Mouse (Mus musculus): ENCODE measurements at regions not wholly inside any gene's neighbourhood (a gene's known extent, or its start where the extent isn't known, plus 50 kb on each side); places are given as distances from the start of the nearest gene placed in this dataset.
"Not testable (repeated sequence)": the region's sequence is repeated elsewhere in the genome, so short reads cannot be mapped to it uniquely, and the experiment has no call there.

DNA sequence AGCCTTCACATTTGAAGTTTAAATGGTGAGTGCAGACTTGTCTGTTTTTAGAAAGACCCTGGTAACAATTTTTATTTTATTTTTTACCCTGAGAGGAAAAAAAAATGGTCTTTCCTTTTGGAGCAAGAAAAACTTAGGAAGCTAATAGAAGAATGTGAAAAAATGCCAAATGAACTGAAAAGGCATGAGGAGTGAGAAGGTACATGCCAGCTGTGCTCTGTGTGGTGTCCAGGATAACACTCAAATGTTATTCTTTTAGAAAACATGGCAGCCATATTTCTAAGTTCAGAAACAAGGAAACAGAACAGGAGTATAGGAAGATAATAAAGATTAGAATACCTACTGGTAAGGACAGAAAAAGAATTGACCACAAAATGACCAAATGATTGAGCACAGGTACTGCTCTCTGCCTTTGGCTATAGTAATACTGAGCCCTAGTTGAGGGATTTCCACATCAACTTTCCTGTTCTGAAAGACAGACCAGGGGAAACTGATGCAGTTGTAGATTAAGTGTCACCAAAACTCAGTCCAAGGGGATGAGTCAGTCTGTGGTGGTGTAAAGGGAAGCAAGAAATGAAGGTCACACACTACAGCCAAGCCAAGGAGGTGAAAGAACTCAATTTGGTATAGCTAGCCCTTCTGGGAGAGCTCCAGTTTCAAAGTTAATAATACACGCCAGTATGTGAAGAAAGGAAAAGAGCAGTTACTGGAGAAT lies 758.5 kb downstream of the Robo2 start:
- peak in 1 of 2 experiments; percentile 1 for DNase-seq

DNA sequence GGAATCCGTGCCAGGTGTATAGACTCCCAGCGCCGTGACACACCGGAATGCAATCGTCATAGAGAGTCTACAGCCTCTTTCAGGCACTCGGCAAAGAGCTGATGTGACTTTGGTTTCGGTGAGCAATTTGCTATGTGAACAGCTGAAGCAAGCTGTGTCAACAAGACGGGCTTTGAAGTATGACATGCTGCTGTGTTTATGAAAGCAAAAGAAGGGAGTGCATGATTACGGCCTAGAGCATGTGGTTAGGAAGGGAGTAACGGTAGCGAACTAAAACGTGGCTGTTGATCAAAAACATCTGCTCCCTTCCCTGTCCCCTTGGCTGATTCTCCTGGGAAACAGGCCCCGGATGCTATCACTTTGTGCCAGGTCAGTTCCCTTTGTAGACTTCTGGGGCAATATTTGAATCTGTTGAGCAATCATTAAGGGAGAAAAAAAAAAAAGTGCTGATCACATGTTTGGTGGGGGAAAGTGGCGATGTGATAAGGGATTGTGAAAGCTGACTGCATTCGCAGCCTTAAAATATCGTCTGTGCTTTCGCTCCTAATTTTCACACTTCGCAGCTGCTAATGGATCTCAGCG lies 764.3 kb downstream of the Robo2 start:
- peak; percentile 6 to 40 for DNase-seq

DNA sequence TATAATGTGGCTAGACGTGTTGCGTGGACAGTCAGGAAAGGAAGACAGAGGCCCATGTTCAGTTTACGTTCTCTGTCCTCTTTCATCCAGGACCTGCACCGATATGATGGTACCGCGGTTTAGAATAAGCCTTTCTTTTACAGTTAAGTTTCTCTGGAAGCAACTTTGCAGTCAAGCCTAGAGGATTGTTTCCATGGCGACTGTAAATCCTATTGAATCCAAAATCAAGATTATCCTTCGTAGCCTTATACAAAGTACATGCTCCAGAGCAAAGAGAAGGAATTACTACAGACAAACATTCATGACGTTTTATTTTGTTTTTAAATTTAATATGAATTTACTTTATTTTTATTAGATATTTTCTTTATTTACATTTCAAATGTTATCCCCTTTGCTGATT lies 798.6 kb downstream of the Robo2 start:
- no peak for DNase-seq

DNA sequence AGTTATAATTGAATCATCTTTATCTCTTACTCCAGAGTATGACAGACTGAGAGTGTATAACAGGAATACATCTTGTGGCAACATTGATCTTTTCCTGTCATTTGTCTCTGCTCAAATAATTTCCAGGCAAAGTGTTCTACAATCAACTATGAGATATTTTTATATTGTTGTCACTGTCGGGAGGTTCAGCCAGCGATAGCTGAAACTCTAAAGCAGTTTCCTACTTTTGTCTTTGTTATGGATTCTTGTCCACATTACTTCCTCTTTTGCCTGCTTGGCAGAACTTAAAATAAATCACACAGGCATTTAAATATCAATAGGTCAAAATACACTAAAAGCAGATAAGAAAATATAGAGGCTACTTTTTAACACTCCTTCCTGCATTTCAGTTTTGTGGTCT lies 820.2 kb downstream of the Robo2 start:
- DNase-seq = no peak

DNA sequence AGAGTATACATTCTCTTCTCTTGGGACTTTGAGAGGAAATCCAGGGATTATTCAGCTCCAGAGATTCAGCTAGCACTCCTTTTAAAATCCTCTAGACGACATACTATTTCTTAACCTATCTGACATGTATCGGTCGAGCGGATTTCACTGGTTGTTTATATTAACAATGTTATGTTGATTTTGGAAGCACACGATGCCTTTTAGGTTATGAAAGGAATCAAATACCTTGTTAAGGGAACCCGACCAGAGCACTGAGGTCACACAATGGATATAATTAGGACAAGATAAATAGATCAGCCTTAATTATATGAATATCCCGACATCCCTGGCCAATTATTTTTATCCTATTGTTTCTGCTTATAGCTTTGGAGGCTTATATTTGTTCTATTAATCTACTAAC lies 850.4 kb downstream of the Robo2 start:
- no peak for DNase-seq

- no peak for DNase-seq
Measured at GRCm38 (mm10) chr16:73556940-73557339, 854.7 kb downstream of the Robo2 start.

GRCm38 (mm10) chr16:73543651-73544050 lies 868.0 kb downstream of the Robo2 start:
- no peak for DNase-seq

DNA sequence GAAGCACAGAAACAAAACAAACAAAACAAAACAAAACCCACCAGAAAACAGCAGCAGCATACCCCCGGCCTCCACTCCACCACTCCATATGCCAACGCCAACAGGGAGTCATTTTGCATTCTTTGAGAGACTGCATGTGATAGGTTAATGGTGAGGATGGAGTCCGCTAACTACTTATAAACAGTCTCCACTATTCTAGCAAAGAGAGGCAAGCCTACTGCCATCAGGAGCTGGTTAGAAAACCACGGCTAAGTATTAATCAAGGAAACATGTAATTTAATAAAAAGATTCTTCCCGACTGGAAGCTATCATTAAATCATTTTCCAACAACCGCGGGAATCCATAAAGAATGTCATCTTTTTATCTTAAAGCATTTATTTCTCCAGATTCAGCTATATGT lies 873.6 kb downstream of the Robo2 start:
- no peak for DNase-seq

GRCm38 (mm10) chr16:73537541-73537940 lies 874.1 kb downstream of the Robo2 start:
- DNase-seq = no peak

DNA sequence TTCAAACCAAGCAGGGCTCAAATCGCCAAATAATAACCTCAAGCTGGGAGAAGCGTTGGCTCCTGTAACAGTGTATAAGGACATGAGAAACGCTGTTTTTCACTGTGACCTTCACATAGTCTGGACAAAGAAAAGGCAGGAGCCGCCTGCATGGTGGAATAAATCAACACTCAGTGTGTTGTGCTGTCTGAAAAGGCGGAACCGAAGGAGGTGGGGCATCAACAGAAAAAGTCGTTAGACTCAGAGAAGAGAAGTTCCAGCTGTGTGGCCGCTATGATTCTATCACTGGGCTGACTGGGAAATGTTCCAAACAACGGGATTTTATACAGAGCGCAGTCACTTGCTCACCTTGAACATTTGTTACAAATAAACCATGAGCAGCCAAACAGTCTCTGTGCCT lies 881.4 kb downstream of the Robo2 start:
- DNase-seq = peak; percentile 10 to 14

- DNase-seq = not testable (repeated sequence)
Measured at GRCm38 (mm10) chr16:73522931-73523330, 888.7 kb downstream of the Robo2 start.

- DNase-seq = no peak
Measured at GRCm38 (mm10) chr16:73504759-73505158, 906.9 kb downstream of the Robo2 start.

GRCm38 (mm10) chr16:73498636-73499208 lies 912.9 kb downstream of the Robo2 start:
- no peak for DNase-seq

- DNase-seq = no peak
Measured at GRCm38 (mm10) chr16:73483214-73483856, 928.3 kb downstream of the Robo2 start.

GRCm38 (mm10) chr16:73482176-73482575 lies 929.4 kb downstream of the Robo2 start:
- no peak for DNase-seq

- no peak for DNase-seq
Measured at GRCm38 (mm10) chr16:73473502-73473901, 938.1 kb downstream of the Robo2 start.

DNA sequence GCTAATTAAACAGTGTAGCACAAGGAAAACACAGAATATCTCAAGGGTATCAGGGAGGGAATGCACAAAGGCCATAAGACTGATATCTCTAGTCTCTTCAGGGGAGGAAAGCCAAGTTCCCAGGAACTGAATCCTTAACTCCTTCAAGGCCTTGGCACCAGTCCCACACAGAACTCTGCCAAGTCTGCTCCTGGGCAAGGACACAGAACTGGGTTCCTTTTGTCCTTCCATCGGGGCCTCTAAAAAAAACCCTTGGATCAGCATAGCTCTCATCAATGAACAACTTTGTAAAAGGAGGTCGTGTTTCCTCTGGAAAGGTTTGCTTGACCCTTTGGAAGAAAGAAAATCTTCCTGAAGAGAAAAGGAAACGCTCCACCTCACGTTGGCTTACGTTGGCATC lies 940.1 kb downstream of the Robo2 start:
- peak; percentile 62 to 67 for DNase-seq

GRCm38 (mm10) chr16:73470535-73470934 lies 941.1 kb downstream of the Robo2 start:
- no peak for DNase-seq

- DNase-seq = no peak
Measured at GRCm38 (mm10) chr16:73466296-73466695, 945.3 kb downstream of the Robo2 start.

- no peak for DNase-seq
Measured at GRCm38 (mm10) chr16:73462516-73462915, 949.1 kb downstream of the Robo2 start.

DNA sequence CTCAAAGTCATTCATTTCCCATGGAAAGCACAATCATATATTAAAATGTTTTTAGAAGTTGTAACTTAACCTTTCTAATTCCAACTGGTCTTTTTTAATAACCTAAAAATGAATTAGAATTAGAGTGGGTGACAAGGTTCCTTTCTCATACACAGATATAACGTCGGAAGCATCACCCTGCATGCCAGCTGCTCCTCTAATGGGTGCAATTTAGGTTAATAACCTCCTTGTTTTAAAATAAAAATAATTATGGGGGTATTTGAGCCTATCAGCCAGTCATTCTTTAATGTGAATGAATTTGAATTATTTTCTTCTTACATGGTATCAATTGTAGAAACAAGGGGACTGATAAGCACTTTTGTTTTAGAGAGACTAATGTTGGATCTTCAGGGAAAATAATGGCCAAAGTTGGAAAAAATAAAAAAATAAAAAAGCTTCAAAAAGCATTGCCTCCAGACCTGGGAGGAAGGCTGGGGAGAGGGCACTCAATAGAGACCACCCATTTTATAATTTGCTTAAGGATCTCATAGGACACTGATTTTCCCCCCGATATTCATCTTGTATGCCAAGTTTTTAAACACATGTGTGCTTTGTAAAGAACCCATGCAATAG lies 960.9 kb downstream of the Robo2 start:
- DNase-seq = no peak

DNA sequence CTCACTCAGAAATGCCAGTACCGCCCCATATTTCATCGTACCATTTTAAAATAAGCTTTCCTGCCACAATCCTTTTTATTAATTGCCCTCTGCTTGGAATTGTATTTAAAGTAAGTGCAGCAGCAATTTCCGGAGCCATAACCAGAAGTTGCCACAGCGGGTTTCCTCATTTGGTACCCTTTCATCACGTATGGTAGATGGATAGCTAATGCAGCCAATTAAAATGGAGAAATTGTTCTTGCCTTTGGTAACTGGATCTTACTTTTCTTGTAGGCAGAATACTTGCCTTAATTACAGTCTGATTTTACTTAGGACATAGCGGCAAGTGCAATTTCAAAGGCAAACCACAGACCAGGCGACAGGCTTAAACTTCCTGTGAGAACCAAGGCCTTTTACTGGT lies 961.8 kb downstream of the Robo2 start:
- no peak for DNase-seq

- no peak for DNase-seq
Measured at GRCm38 (mm10) chr16:73435726-73436125, 975.9 kb downstream of the Robo2 start.

Measured in adrenal gland, postnatal 36 days (tissue).